Mouse (Mus musculus): ENCODE data around the gene Mgst3.
A peak's percentile ranks its signal among the peaks of the same experiment; 100 is the strongest.

GRCm38 (mm10) chr1:167393683-167394492, at the start of gene Mgst3:
- TF ChIP-seq CTCF (IDR thresholded peaks at IDR 0.05; ENCODE audit: borderline replicate concordance, insufficient read depth, low read depth, low read length), result peak; percentile 50; the same call in 1 of the 2 replicates
- TF ChIP-seq POLR2A (IDR thresholded peaks at IDR 0.05; ENCODE audit: borderline replicate concordance, insufficient read depth, low read length), result peak; percentile 65

Measured in cerebellum, adult 2 months (tissue).